In the genomic region with DNA sequence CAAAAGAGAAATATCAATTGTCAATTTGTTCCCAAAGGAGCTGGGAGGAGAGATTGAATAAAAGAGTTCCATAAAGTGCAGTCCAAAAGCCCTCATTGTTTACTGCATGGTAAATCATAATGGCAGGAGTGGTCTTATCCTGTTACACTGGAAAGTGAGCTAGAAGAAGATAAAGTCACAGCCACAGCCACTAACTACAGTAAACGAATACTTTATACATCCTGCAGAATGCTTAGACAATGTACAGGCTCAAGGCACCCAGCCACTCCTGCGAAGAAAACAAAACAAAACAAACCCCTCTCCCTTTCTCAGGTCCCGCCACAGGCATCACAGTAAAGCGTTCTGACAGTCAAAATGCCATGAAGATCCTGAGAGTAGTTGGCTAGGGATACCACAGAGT, we compare ENCODE assay signal across 17 mouse cellular contexts.
DNase-seq lines count a peak whose midpoint lies in the region; ATAC-seq and TF ChIP-seq lines count a peak whose summit lies in the region.
"Had no signal": no experiment of that assay in that cellular context is flagged by ENCODE, and none has a peak within 500 bp of the region (broad histone marks: within the 10 kb centered on the region; RNA-seq: fewer than 3 reads in every experiment).

No protein-coding gene starts in this region.

- H3K9ac ChIP-seq in midbrain, embryonic 14.5 days (replicated peaks; ENCODE audit: low read length) = no peak overlapping the region
- no peak overlapping the region for H3K9ac ChIP-seq in midbrain, embryonic 15.5 days
- H3K9ac ChIP-seq in embryonic facial prominence, embryonic 14.5 days (ENCODE audit: low read depth, low read length) = no peak overlapping the region
- H3K9ac ChIP-seq: forebrain, embryonic 13.5 days; forebrain, postnatal 0 days had no signal

- WGBS in heart, embryonic 10.5 days = 56% methylated on average over 4 of the region's 4 CpGs
- WGBS in midbrain, embryonic 14.5 days = 41% methylated on average over 4 of the region's 4 CpGs
- WGBS in midbrain, embryonic 15.5 days = 46% methylated on average over 4 of the region's 4 CpGs
- WGBS in embryonic facial prominence, embryonic 14.5 days = 49% methylated on average over 4 of the region's 4 CpGs

- no peaks in the 10 kb centered on the region for H3K27me3 ChIP-seq in heart, embryonic 10.5 days (ENCODE audit: insufficient read depth, poor library complexity, severe bottlenecking)
- no peaks in the 10 kb centered on the region for H3K27me3 ChIP-seq in midbrain, embryonic 14.5 days (ENCODE audit: control insufficient read depth, insufficient read depth, low read length)
- no peaks in the 10 kb centered on the region for H3K27me3 ChIP-seq in midbrain, embryonic 15.5 days (replicated peaks)
- H3K27me3 ChIP-seq in embryonic facial prominence, embryonic 14.5 days (replicated peaks; ENCODE audit: control insufficient read depth, insufficient read depth, low read length) = no peaks in the 10 kb centered on the region
- H3K27me3 ChIP-seq: CH12.LX; forebrain, embryonic 13.5 days; Patski had no signal

- peak; percentile 17 for DNase-seq in heart, embryonic 10.5 days (ENCODE audit: low spot score)
- DNase-seq in heart, adult 8-10 months (ENCODE audit: low spot score) = no peak
- DNase-seq in layer of hippocampus, adult 2 months (ENCODE audit: low spot score in 2 of 2) = no peak
- DNase-seq in layer of hippocampus, adult 8-10 months (ENCODE audit: low spot score in 2 of 2) = no peak
- DNase-seq in midbrain, embryonic 14.5 days = no peak
- DNase-seq in embryonic facial prominence, embryonic 14.5 days (ENCODE audit: low spot score) = peak; percentile 73
- DNase-seq in left cerebral cortex, adult 11 months (ENCODE audit: low spot score) = no peak
- DNase-seq: adrenal gland, postnatal 14 days; cerebellum, adult 11-12 months; gastrocnemius, postnatal 14 days; heart, postnatal 10 days had no signal

- no peaks in the 10 kb centered on the region for H3K9me3 ChIP-seq in heart, embryonic 10.5 days
- H3K9me3 ChIP-seq in midbrain, embryonic 14.5 days (ENCODE audit: control insufficient read depth, low read length) = no peaks in the 10 kb centered on the region
- no peaks in the 10 kb centered on the region for H3K9me3 ChIP-seq in midbrain, embryonic 15.5 days
- no peaks in the 10 kb centered on the region for H3K9me3 ChIP-seq in embryonic facial prominence, embryonic 14.5 days (ENCODE audit: control insufficient read depth, low read length)
- H3K9me3 ChIP-seq: forebrain, embryonic 13.5 days had no signal

- no peak for TF ChIP-seq CTCF in layer of hippocampus, adult 2 months (conservative IDR thresholded peaks at IDR 0.05)

- no peak overlapping the region for H3K4me3 ChIP-seq in heart, embryonic 10.5 days
- no peak overlapping the region for H3K4me3 ChIP-seq in layer of hippocampus, adult 2 months
- H3K4me3 ChIP-seq in midbrain, embryonic 14.5 days (replicated peaks; ENCODE audit: low read depth, low read length) = no peak overlapping the region
- no peak overlapping the region for H3K4me3 ChIP-seq in midbrain, embryonic 15.5 days
- H3K4me3 ChIP-seq in embryonic facial prominence, embryonic 14.5 days (ENCODE audit: low read depth, low read length) = no peak overlapping the region
- H3K4me3 ChIP-seq: forebrain, embryonic 13.5 days had no signal

- peaks cover 22% of the 10 kb centered on the region for H3K4me1 ChIP-seq in heart, embryonic 10.5 days
- H3K4me1 ChIP-seq in midbrain, embryonic 14.5 days (ENCODE audit: control insufficient read depth, insufficient read depth, low read length) = peaks cover 15% of the 10 kb centered on the region
- peaks cover 15% of the 10 kb centered on the region; the same call in 1 of the 2 replicates for H3K4me1 ChIP-seq in midbrain, embryonic 15.5 days
- H3K4me1 ChIP-seq in embryonic facial prominence, embryonic 14.5 days (ENCODE audit: control insufficient read depth, insufficient read depth, low read length) = peaks cover 43% of the 10 kb centered on the region

- H3K27ac ChIP-seq in heart, embryonic 10.5 days = no peak overlapping the region
- peak overlapping the region; percentile 49; the same call in 1 of the 2 replicates for H3K27ac ChIP-seq in layer of hippocampus, adult 2 months
- peak overlapping the region; percentile 37; the same call in 1 of the 2 replicates for H3K27ac ChIP-seq in midbrain, embryonic 14.5 days (replicated peaks; ENCODE audit: low read depth, low read length)
- H3K27ac ChIP-seq in midbrain, embryonic 15.5 days = no peak overlapping the region
- H3K27ac ChIP-seq in embryonic facial prominence, embryonic 14.5 days (replicated peaks; ENCODE audit: low read depth, low read length) = 0 out of 2 replicates have a peak overlapping the region, but pooled peaks have one; percentile 71
- H3K27ac ChIP-seq: forebrain, embryonic 13.5 days had no signal

- H3K36me3 ChIP-seq in heart, embryonic 10.5 days = no peaks in the 10 kb centered on the region
- H3K36me3 ChIP-seq in midbrain, embryonic 14.5 days (ENCODE audit: control insufficient read depth, insufficient read depth, low read length) = no peaks in the 10 kb centered on the region
- no peaks in the 10 kb centered on the region for H3K36me3 ChIP-seq in midbrain, embryonic 15.5 days (replicated peaks)
- no peaks in the 10 kb centered on the region for H3K36me3 ChIP-seq in embryonic facial prominence, embryonic 14.5 days (ENCODE audit: control insufficient read depth, insufficient read depth, low read length)

- ATAC-seq in midbrain, embryonic 14.5 days (ENCODE audit: low FRiP score, low TSS enrichment) = no peak
- no peak for ATAC-seq in midbrain, embryonic 15.5 days (replicated peaks)
- 0 out of 2 replicates have a peak, but pooled peaks have one; percentile 15 for ATAC-seq in embryonic facial prominence, embryonic 14.5 days (ENCODE audit: low read depth)
- ATAC-seq: activated CD4-positive, CD25-positive, alpha-beta regulatory T cell, adult 4 months; forebrain, embryonic 13.5 days; Patski had no signal

- H3K4me2 ChIP-seq in midbrain, embryonic 14.5 days (ENCODE audit: low read length) = no peak overlapping the region
- H3K4me2 ChIP-seq in midbrain, embryonic 15.5 days = no peak overlapping the region
- no peak overlapping the region for H3K4me2 ChIP-seq in embryonic facial prominence, embryonic 14.5 days (ENCODE audit: low read depth, low read length)
- H3K4me2 ChIP-seq: forebrain, embryonic 13.5 days had no signal

Comparison
In these comparisons a context has a peak if more than half of its experiments do, and no peak if none do; other contexts are left out.
1. DNase-seq: peak in heart, embryonic 10.5 days (single experiment) and embryonic facial prominence, embryonic 14.5 days (single experiment); none in heart, adult 8-10 months (single experiment), layer of hippocampus, adult 2 months (0 of 2), layer of hippocampus, adult 8-10 months (0 of 2), midbrain, embryonic 14.5 days (single experiment) and left cerebral cortex, adult 11 months (single experiment).
2. H3K27ac ChIP-seq: peak in layer of hippocampus, adult 2 months (single experiment), midbrain, embryonic 14.5 days (single experiment) and embryonic facial prominence, embryonic 14.5 days (single experiment); none in heart, embryonic 10.5 days (single experiment) and midbrain, embryonic 15.5 days (single experiment).